Mouse (Mus musculus) frontal cortex, postnatal 10 days (tissue): ENCODE measurements at regions not wholly inside any gene's neighbourhood (a gene's known extent, or its start where the extent isn't known, plus 50 kb on each side); places are given as distances from the start of the nearest gene placed in this dataset.

Experiments used
- DNase-seq, 2 experiments: peaks; one replicate each; pipeline ENCODE4 v3.0.0; 2022; ENCODE audit warnings: low spot score in 2 of 2, mixed read lengths in 1 of 2

- DNase-seq = no peak
These were observed 179.2 kb upstream of the Sh3bp4 start for GRCm38 (mm10) chr1:88891041-88891440.

GRCm38 (mm10) chr1:88902426-88902825 lies 167.8 kb upstream of the Sh3bp4 start:
- DNase-seq = no peak

- no peak for DNase-seq
These were observed 162.3 kb upstream of the Sh3bp4 start for GRCm38 (mm10) chr1:88907766-88908463.

GRCm38 (mm10) chr1:88908683-88909082 lies 161.5 kb upstream of the Sh3bp4 start:
- no peak for DNase-seq

GRCm38 (mm10) chr1:88909314-88909713 lies 160.9 kb upstream of the Sh3bp4 start:
- DNase-seq = no peak

GRCm38 (mm10) chr1:88909864-88910573 lies 160.2 kb upstream of the Sh3bp4 start:
- DNase-seq = no peak

GRCm38 (mm10) chr1:88911724-88912123 lies 158.5 kb upstream of the Sh3bp4 start:
- no peak for DNase-seq

GRCm38 (mm10) chr1:88916531-88917050 lies 153.6 kb upstream of the Sh3bp4 start:
- DNase-seq = no peak

GRCm38 (mm10) chr1:88921401-88921800 lies 148.8 kb upstream of the Sh3bp4 start:
- DNase-seq = no peak

- DNase-seq = peak in 1 of 2 experiments; percentile 29
These were observed 146.2 kb upstream of the Sh3bp4 start for GRCm38 (mm10) chr1:88923791-88924581.

- no peak for DNase-seq
These were observed 135.0 kb upstream of the Sh3bp4 start for GRCm38 (mm10) chr1:88935191-88935590.

GRCm38 (mm10) chr1:88935779-88936178 lies 134.4 kb upstream of the Sh3bp4 start:
- DNase-seq = no peak

GRCm38 (mm10) chr1:88937327-88937726 lies 132.9 kb upstream of the Sh3bp4 start:
- peak in 1 of 2 experiments; percentile 33 for DNase-seq

GRCm38 (mm10) chr1:88938458-88938857 lies 131.8 kb upstream of the Sh3bp4 start:
- DNase-seq = no peak

- DNase-seq = no peak
These were observed 127.2 kb upstream of the Sh3bp4 start for GRCm38 (mm10) chr1:88943039-88943438.

- DNase-seq = no peak
These were observed 124.3 kb upstream of the Sh3bp4 start for GRCm38 (mm10) chr1:88945868-88946267.

GRCm38 (mm10) chr1:88946374-88946773 lies 123.8 kb upstream of the Sh3bp4 start:
- no peak for DNase-seq

GRCm38 (mm10) chr1:88949911-88950310 lies 120.3 kb upstream of the Sh3bp4 start:
- no peak for DNase-seq

GRCm38 (mm10) chr1:88953516-88953915 lies 116.7 kb upstream of the Sh3bp4 start:
- no peak for DNase-seq

GRCm38 (mm10) chr1:88954784-88955183 lies 115.4 kb upstream of the Sh3bp4 start:
- no peak for DNase-seq

GRCm38 (mm10) chr1:88957061-88957460 lies 113.2 kb upstream of the Sh3bp4 start:
- no peak for DNase-seq

GRCm38 (mm10) chr1:88959715-88960114 lies 110.5 kb upstream of the Sh3bp4 start:
- DNase-seq = no peak
